Mouse (Mus musculus) olfactory bulb, adult 2 months (tissue): ENCODE data around the gene Rpl26.

ENCODE experiments used
- CTCF ChIP-seq: fragments of 200-500 bp; IDR thresholded peaks from 2 replicates; pipeline ENCODE4 v1.5.1; 2012; ENCODE audit warnings: low read depth, mild to moderate bottlenecking, low read length, moderate library complexity; ENCODE audit not compliant: insufficient read depth
- POLR2A ChIP-seq: fragments of 200-500 bp; IDR thresholded peaks from 2 replicates; pipeline ENCODE4 v1.6.1; 2012; ENCODE audit warnings: mild to moderate bottlenecking, low read depth, low read length, moderate library complexity; ENCODE audit not compliant: insufficient read depth

- TF ChIP-seq CTCF = no peak
- TF ChIP-seq POLR2A = no peak
Observed at GRCm38 (mm10) chr11:68892233-68892832, 9.1 kb upstream of the Rpl26 start.
